Mouse (Mus musculus) ES-E14 (cell line): ENCODE data around the gene Evi2. TPM values are rescaled to one million over a fixed set of nuclear protein-coding genes. Genes with fewer than 3 reads are reported as not detected.

Experiments used
- DNase-seq: peaks from one replicate; pipeline ENCODE4 v3.0.0-alpha.2; 2013; ENCODE audit warnings: low read depth, low spot score
- H3K27ac ChIP-seq: 2 replicates; pipeline ENCODE4 v1.5.1; 2012; ENCODE audit warnings: low read depth, mild to moderate bottlenecking, low read length, moderate library complexity, mixed read lengths; ENCODE audit not compliant: poor library complexity, insufficient read depth, severe bottlenecking
- H3K36me3 ChIP-seq: 2 replicates; pipeline ENCODE4 v1.6.1; 2012; ENCODE audit warnings: mild to moderate bottlenecking, low read length, moderate library complexity, mixed read lengths; ENCODE audit not compliant: control insufficient read depth, poor library complexity, insufficient read depth, severe bottlenecking
- H3K4me1 ChIP-seq, 2 experiments: fragments of 150-350 bp in 1 of 2; sonication (generic) in 1 of 2; 2 replicates each; pipeline ENCODE4 v1.6.1; 2012; ENCODE audit warnings: low read length in 2 of 2, mild to moderate bottlenecking in 1 of 2, mixed read lengths in 1 of 2; ENCODE audit not compliant: control insufficient read depth in 2 of 2, insufficient read depth in 2 of 2, poor library complexity in 1 of 2
- H3K4me3 ChIP-seq, 2 experiments: fragments of 150-350 bp in 1 of 2; sonication (generic) in 1 of 2; 2 replicates each; pipeline ENCODE4 v1.5.1; 2012; ENCODE audit warnings: low read length in 2 of 2, low read depth in 1 of 2, mild to moderate bottlenecking in 1 of 2, mixed read lengths in 1 of 2; ENCODE audit not compliant: insufficient read depth in 1 of 2, poor library complexity in 1 of 2, severe bottlenecking in 1 of 2
- H3K9ac ChIP-seq: 2 replicates; pipeline ENCODE4 v1.6.1; 2012; ENCODE audit warnings: low read depth, mild to moderate bottlenecking, low read length, mixed read lengths; ENCODE audit not compliant: poor library complexity, insufficient read depth, severe bottlenecking
- H3K9me3 ChIP-seq: fragments of 150-350 bp; sonication (generic); 2 replicates; pipeline ENCODE4 v1.6.1; 2012; ENCODE audit warnings: low read depth, mild to moderate bottlenecking, low read length; ENCODE audit not compliant: control insufficient read depth, insufficient read depth
- ZC3H11A ChIP-seq: IDR thresholded peaks from 2 replicates; pipeline ENCODE4 v1.6.1; 2012; ENCODE audit warnings: low read depth, mild to moderate bottlenecking, inconsistent platforms, low read length, borderline replicate concordance
- in situ Hi-C, 2 experiments: fragments of 600-800 bp; cut with MboI; formaldehyde crosslinking; loops; one replicate each; pipeline ENCODE4 v1.15.1; 2025; ENCODE audit warnings: low sequenced_read_pairs in 2 of 2, inconsistent platforms in 1 of 2; ENCODE audit not compliant: unreplicated experiment in 2 of 2
- total RNA-seq: library from RNA; depleted of rRNA; stranded (reverse); fragments of 300-350 nt; gene quantifications from 2 replicates; pipeline ENCODE4 v1.2.3, GENCODE M21; 2012; rRNA removed

The Evi2 gene
- total RNA-seq, 1 experiment, result 0.13 TPM

DNA sequence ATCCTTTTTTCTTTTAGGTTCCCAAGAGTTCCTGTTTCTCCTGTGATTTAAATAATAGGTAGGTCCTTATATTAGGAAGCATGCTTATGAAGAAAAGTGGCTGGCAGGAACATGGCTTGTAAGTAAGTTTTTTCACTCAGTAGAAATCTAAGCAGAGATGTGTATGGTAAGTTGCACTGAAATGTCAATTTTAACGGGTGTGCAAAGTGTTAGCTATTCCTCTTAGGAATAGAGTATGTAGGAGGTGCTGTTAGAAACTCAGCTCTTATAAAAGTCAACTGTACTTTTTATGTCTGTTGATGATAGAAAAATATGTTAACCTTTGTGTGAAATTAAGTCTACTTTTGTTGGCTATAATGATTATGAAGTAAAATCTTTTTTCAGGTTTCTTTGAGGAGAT, 62.3 kb downstream of the Evi2 start:
- Histone ChIP-seq H3K27ac (no peak overlapping the region), H3K9me3 (no peaks in the 10 kb centered on the region), H3K9ac (no peak overlapping the region), H3K36me3 (peaks cover 4% of the 10 kb centered on the region), H3K4me3 (no peak overlapping the region), H3K4me1 (no peaks in the 10 kb centered on the region)
- no peak for TF ChIP-seq ZC3H11A
- DNase-seq, result no peak
- in situ Hi-C loops, result no loop called here

Other genes with a start within 250 kb of the Evi2 start
- gene Gm9964, start 233.7 kb downstream of the Evi2 start, total RNA-seq, result not detected in 2 replicates
- 15.3 and 16.7 TPM in 2 replicates for gene Nf1, start 190.9 kb downstream of the Evi2 start, total RNA-seq
- gene Omg, start 26.5 kb downstream of the Evi2 start, total RNA-seq, result 0.09 and 0.37 TPM in 2 replicates
- gene Evi2b, start 6.8 kb downstream of the Evi2 start, total RNA-seq, result not detected in 2 replicates
- gene Evi2a, start within 50 bp of the Evi2 start, total RNA-seq, result 0.32 and 1.0 TPM in 2 replicates
- gene Rab11fip4, start 60.6 kb upstream of the Evi2 start, total RNA-seq, result 13.6 TPM in 2 replicates